Mouse (Mus musculus) embryonic facial prominence, embryonic 15.5 days (tissue): Measurements from ENCODE around the gene Icam1. TPM values are rescaled to one million over a fixed set of nuclear protein-coding genes. Genes with fewer than 3 reads are reported as not detected.
"Not testable (repeated sequence)": the region's sequence is repeated elsewhere in the genome, so short reads cannot be mapped to it uniquely, and the experiment has no call there.

Source experiments
- ATAC-seq: fragments of 200-750 bp; cut with Nextera tagmentation; 2 replicates; pipeline ENCODE4 v1.8.0; 2017; ENCODE audit warnings: low read depth, moderate TSS enrichment; ENCODE audit not compliant: insufficient number of reproducible peaks, low FRiP score, low TSS enrichment
- H3K27ac ChIP-seq: fragments of 300-500 bp; sonication (generic); replicated peaks from 2 replicates; pipeline ENCODE4 v1.5.1; 2015; ENCODE audit warnings: mild to moderate bottlenecking, inconsistent platforms
- H3K27me3 ChIP-seq: fragments of 300-500 bp; sonication (generic); 2 replicates; pipeline ENCODE4 v1.6.1; 2015; ENCODE audit warnings: inconsistent platforms
- H3K36me3 ChIP-seq: fragments of 300-500 bp; sonication (generic); 2 replicates; pipeline ENCODE4 v1.6.1; 2015; ENCODE audit warnings: mild to moderate bottlenecking, inconsistent platforms
- H3K4me1 ChIP-seq: fragments of 300-500 bp; sonication (generic); 2 replicates; pipeline ENCODE4 v1.6.1; 2015; ENCODE audit warnings: inconsistent platforms
- H3K4me2 ChIP-seq: fragments of 300-500 bp; sonication (generic); replicated peaks from 2 replicates; pipeline ENCODE4 v1.6.1; 2015; ENCODE audit warnings: mild to moderate bottlenecking, inconsistent platforms
- H3K4me3 ChIP-seq: fragments of 300-500 bp; sonication (generic); replicated peaks from 2 replicates; pipeline ENCODE4 v1.5.1; 2015; ENCODE audit warnings: mild to moderate bottlenecking, inconsistent platforms
- H3K9ac ChIP-seq: fragments of 300-500 bp; sonication (generic); 2 replicates; pipeline ENCODE4 v1.6.1; 2015; ENCODE audit warnings: inconsistent platforms
- H3K9me3 ChIP-seq: fragments of 300-500 bp; sonication (generic); replicated peaks from 2 replicates; pipeline ENCODE4 v1.6.1; 2016; ENCODE audit warnings: inconsistent platforms
- WGBS: fragments of 180-500 bp; shearing (Covaris S2); methylation state at CpG from one replicate; pipeline ENCODE4 v1.1.7; 2015; 5-methylcytosine and 5-hydroxymethylcytosine counted together
- polyA plus RNA-seq: library from polyadenylated mRNA; unstranded; fragments of >200 nt; fragmentation: Nextera tagmentation; extraction: Ambion mirVana; gene quantifications from 2 replicates; pipeline ENCODE4 v1.2.1, GENCODE M21; 2015

The Icam1 gene
- polyA plus RNA-seq, 1 experiment from 2014 or later: 21.7 TPM

DNA sequence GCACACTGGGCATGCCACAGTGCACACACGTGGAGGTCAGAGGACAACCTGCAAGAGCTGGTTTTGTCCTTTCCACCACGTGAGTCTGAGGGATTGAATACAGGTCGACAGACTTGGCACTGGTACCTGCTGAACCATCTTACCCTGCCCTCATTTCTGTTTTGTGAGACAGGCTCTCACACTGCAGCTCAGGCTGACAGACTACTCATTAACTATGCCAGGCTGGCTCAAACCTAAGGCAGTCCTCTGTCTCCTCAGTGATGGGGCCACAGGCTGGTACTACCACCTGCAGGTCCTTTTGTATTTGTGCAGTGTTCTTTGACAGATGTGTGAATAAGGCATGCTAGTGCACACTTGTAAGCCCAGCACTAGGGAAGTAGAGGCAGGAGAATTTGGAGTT is 20.7 kb upstream of the Icam1 start:
- Histone ChIP-seq H3K27me3 (no peaks in the 10 kb centered on the region), H3K36me3 (no peaks in the 10 kb centered on the region), H3K9ac (no peak overlapping the region), H3K4me3 (no peak overlapping the region), H3K4me2 (no peak overlapping the region), H3K27ac (no peak overlapping the region), H3K4me1 (peaks cover 18% of the 10 kb centered on the region), H3K9me3 (no peaks in the 10 kb centered on the region)
- WGBS: 73% methylated on average over 3 of the region's 3 CpGs
- ATAC-seq: no peak

DNA sequence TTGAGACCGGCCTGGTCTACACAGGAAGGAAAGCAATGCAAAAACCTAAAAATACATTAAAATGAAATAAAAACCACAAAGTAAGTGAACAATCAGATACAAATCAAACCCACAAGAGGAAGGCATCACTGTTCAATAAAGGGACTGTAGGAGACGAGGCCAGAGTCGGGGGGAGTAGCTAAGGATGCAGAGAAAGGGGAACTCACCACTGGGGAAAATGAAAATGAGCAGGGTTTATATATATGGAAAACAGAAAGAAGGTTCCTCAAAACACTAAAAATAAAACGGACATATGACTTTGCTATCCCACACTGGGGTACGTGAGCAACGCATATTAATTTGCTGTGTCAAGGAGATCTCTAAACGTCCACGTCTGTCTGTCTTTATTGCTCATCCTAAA is 18.7 kb upstream of the Icam1 start:
- Histone ChIP-seq H3K4me1 (peaks cover 6% of the 10 kb centered on the region), H3K36me3 (no peaks in the 10 kb centered on the region), H3K27ac (no peak overlapping the region), H3K27me3 (no peaks in the 10 kb centered on the region), H3K4me2 (no peak overlapping the region), H3K9ac (no peak overlapping the region), H3K9me3 (no peaks in the 10 kb centered on the region), H3K4me3 (no peak overlapping the region)
- 83% methylated on average over 8 of the region's 8 CpGs for WGBS
- no peak for ATAC-seq

DNA sequence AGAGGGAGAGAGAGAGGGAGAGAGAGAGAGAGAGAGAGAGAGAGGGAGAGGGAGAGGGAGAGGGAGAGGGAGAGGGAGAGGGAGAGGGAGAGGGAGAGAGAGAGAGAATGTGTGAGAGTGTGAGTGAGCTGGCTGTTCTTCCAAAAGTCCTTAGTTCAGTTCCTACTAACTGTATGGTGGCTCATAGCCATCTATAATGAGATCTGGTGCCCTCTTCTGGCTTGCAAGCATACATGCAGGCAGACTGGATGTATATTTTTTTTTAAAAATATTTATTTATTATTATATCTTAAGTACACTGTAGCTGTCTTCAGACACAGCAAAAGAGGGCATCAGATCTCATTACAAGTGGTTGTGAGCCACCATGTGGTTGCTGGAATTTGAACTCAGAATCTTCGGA is 17.4 kb upstream of the Icam1 start:
- not testable (repeated sequence) for H3K27me3 ChIP-seq, ATAC-seq
- WGBS: 69% methylated on average over 1 of the region's 1 CpGs

DNA sequence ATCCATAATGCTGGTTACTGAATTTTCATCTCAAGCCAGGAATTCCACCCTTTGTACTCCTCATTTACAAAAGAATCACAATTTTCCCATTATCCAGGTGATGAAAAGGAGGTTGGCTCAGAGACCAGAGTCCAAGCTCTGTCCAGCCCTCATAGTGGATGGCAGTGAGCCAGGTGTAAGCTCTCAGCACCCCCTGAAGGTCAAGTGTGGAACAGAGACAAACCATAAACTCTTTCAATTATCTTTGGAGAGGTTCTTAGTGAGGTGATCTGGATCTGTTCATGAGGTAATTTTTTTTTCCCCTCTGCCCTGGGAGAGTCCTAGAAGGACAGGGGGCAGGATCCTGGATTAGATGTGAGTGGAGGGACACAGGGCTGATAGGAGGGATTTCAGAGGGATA is 15.0 kb upstream of the Icam1 start:
- Histone ChIP-seq H3K9me3 (no peaks in the 10 kb centered on the region), H3K27ac (no peak overlapping the region), H3K4me3 (no peak overlapping the region), H3K9ac (no peak overlapping the region), H3K4me1 (0 out of 2 replicates have a peak, but pooled peaks cover 7% of the 10 kb centered on the region), H3K27me3 (no peaks in the 10 kb centered on the region), H3K4me2 (no peak overlapping the region), H3K36me3 (peaks cover 7% of the 10 kb centered on the region)
- ATAC-seq: no peak

More for the DNA sequence above, 17.4 kb upstream of the Icam1 start:
- not testable (repeated sequence) for H3K9ac ChIP-seq, H3K36me3 ChIP-seq, H3K27ac ChIP-seq, H3K4me1 ChIP-seq, H3K4me3 ChIP-seq, H3K9me3 ChIP-seq, H3K4me2 ChIP-seq

DNA sequence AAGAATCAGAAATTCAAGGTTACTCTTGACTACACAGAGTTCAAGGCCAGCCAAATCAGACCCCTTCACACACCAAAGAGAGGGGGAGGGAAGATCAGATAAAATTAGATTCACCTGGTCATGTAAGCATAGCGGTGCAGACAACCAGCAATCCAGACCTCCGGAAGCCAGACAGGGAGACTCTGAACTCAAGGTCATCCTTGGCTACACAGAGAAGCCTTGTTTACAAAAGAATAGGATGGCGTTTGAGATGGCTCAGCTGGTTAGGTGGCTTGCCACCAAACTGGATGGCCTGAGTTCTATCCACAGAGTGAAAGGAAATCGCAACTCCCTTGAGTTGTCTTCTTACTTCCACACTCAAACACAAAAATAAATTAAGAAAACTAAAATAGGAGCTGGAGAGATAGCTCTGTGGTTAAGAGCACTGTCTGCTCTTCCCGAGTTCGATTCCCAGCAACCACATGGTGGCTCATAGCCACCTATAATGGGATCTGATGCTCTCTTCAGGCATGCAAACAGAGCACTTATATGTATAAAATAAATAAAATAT is 14.1 kb upstream of the Icam1 start:
- H3K4me1 ChIP-seq: 0 out of 2 replicates have a peak, but pooled peaks cover 7% of the 10 kb centered on the region
- H3K36me3 ChIP-seq: peaks cover 14% of the 10 kb centered on the region
- no peak overlapping the region for H3K27ac ChIP-seq
- ATAC-seq: no peak
- no peak overlapping the region for H3K4me2 ChIP-seq
- no peak overlapping the region for H3K9ac ChIP-seq
- no peak overlapping the region for H3K4me3 ChIP-seq
- WGBS: 57% methylated on average over 6 of the region's 6 CpGs
- H3K27me3 ChIP-seq: no peaks in the 10 kb centered on the region
- no peaks in the 10 kb centered on the region for H3K9me3 ChIP-seq

DNA sequence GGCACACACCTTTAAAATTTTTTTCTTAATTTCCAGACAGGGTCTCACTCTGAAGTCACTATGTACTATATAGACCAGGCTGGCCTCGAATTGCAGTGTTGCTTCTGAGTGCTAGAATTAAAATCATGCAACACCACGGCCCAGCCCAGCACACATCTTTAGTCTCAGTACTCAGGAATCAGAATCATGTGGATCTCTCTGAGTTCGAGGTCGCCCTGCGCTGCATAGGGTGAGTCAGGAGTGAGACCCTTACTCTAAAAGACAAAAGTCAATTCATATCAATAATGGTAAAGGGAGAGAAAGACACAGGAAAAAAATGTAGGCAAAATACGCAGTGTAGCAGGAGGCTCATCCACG is 13.5 kb upstream of the Icam1 start:
- Histone ChIP-seq H3K27me3 (no peaks in the 10 kb centered on the region), H3K4me2 (peak overlapping the region; percentile 84), H3K27ac (peak overlapping the region; percentile 82), H3K9ac (peak overlapping the region; percentile 64), H3K4me3 (peak overlapping the region; percentile 71), H3K36me3 (peaks cover 19% of the 10 kb centered on the region), H3K9me3 (no peaks in the 10 kb centered on the region), H3K4me1 (0 out of 2 replicates have a peak, but pooled peaks cover 7% of the 10 kb centered on the region)
- WGBS: 10% methylated on average over 7 of the region's 7 CpGs
- 0 out of 2 replicates have a peak, but pooled peaks have one; percentile 0 for ATAC-seq

DNA sequence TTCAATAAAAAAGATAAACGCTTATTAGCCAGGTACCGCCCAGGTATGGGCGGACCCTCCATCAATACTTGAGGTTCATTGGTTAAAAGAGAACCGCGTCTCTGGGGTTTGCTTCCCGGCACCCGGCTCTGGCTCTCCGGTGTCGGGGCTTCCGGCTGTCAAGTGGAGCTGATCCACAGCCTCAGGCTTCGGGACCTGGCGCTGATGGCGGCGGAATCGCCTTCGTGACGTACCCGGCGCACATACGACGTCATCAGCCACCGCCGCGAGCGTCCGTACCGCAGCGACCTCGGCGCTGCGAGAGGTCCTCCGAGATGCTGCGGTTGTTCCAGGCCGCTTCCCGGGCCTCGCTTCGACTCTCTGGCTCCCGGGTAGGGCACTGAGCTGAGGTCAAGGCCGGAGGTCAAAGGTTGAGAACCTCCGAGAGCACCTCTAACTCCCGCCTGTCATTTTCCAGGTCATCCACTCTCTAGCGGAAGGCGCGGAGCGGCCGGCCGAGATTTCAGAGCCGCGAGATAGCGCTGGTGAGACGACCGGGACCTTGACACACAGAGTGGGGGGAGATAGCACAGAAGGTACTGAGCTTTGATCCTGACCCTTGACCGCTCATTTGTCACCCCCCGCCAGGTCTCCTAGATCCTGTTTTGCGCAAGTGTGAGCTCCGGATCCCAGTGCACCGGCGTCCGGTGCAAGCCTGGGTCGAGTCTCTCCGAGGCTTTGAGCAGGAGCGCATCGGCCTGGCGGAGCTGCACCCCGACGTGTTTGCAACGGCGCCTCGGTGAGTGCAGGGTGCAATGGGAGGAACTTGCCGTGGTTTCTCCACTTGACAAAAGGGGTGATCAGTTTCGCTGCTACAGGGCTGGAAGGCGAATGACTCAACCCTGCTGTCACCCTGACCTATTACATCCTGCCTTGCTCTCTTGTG is 12.9 kb upstream of the Icam1 start, which contains the start of gene Mrpl4:
Gene Mrpl4 (plus strand): TSS at position 112 of the 925 bp plus-strand sequence.
- H3K9me3 ChIP-seq: no peaks in the 10 kb centered on the region
- H3K9ac ChIP-seq: peak within 1 kb of the TSS; percentile 64
- peak within 1 kb of the TSS; percentile 71 for H3K4me3 ChIP-seq
- ATAC-seq: peak; percentile 67
- peak within 1 kb of the TSS; percentile 82 for H3K27ac ChIP-seq
- no peaks in the 10 kb centered on the region for H3K27me3 ChIP-seq
- 0 out of 2 replicates have a peak, but pooled peaks cover 7% of the 10 kb centered on the region for H3K4me1 ChIP-seq
- H3K4me2 ChIP-seq: peak within 1 kb of the TSS; percentile 84
- WGBS: under 1% methylated on average over 72 of the region's 72 CpGs
- H3K36me3 ChIP-seq: peaks cover 26% of the 10 kb centered on the region

DNA sequence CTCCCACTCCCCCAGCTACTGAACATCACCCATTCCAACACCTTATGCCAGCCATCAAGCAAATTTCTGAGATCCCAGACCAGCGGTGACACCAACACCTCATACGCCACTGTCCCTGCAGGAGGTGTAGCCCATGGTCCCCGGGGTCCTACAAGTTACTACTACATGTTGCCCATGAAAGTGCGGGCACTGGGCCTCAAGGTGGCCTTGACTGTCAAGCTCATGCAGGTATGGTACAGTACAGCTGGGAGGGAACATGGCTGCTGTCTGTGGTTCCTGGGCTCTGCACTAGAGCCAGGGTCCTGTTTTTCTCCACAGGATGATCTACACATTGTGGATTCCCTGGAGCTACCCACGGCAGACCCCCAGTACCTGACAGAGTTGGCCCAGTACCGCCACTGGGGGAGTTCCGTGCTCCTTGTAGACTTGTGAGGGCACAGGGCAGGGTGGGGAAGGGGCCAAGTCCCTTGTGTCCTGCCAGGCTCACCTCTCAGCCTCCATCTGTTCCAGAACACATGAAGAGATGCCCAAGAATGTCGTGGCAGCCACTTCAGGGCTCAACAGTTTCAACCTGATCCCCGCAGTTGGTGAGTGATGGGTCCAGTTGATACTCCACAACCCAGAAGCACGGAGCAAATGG is 8.4 kb upstream of the Icam1 start:
- H3K36me3 ChIP-seq: peaks cover 41% of the 10 kb centered on the region
- 0 out of 2 replicates have a peak, but pooled peaks cover 7% of the 10 kb centered on the region for H3K4me1 ChIP-seq
- 92% methylated on average over 10 of the region's 10 CpGs for WGBS
- no peak overlapping the region for H3K4me3 ChIP-seq
- H3K9me3 ChIP-seq: no peaks in the 10 kb centered on the region
- H3K4me2 ChIP-seq: no peak overlapping the region
- ATAC-seq: no peak
- no peaks in the 10 kb centered on the region for H3K27me3 ChIP-seq
- H3K9ac ChIP-seq: no peak overlapping the region
- H3K27ac ChIP-seq: no peak overlapping the region

DNA sequence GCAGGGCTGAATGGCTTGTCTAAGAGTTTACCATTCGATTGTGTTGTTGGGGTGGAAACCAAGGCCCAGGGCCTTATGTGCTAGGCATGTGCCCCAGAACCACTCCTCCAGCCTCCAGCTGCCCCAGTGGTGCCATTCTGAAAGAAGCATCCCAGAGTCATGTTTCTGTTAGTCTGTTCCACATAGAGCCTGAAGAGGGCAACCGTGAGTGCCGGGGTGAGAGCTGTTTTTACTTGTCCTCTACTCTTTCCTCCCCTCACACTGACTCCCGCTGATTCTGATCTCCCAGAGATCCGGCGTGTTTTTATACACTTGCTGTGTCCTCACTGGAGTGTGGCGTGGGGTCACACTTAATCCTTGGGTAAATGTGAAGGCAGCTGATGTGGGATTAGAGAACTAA is 7.8 kb upstream of the Icam1 start:
- Histone ChIP-seq H3K4me2 (no peak overlapping the region), H3K9ac (no peak overlapping the region), H3K9me3 (no peaks in the 10 kb centered on the region), H3K4me1 (0 out of 2 replicates have a peak, but pooled peaks cover 7% of the 10 kb centered on the region), H3K27ac (no peak overlapping the region), H3K27me3 (no peaks in the 10 kb centered on the region), H3K4me3 (no peak overlapping the region), H3K36me3 (peaks cover 41% of the 10 kb centered on the region)
- no peak for ATAC-seq
- WGBS: 78% methylated on average over 7 of the region's 7 CpGs

DNA sequence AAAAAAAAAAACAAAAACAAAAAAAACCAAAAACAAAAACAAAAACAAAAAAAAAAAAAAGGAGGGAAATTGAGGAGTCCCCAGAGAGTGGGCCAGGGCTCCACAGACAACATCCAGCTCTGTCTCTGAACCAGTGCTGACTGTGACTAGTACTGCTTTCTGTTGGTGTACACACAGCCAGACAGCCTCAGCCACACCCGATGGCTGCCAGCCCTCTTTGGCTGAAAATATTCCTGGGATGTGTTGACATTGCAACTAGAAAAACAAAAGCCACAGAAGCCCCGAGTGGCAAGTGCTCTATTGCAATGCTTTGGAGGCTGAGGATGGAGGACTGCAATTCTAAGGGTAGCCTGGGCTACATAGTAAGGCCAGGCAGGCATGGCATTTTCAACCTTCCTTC is 5.4 kb upstream of the Icam1 start:
- Histone ChIP-seq H3K27me3 (peaks cover 11% of the 10 kb centered on the region; the same call in 1 of the 2 replicates), H3K4me1 (peaks cover 9% of the 10 kb centered on the region), H3K4me3 (no peak overlapping the region), H3K4me2 (no peak overlapping the region), H3K36me3 (peaks cover 39% of the 10 kb centered on the region), H3K9ac (no peak overlapping the region), H3K9me3 (no peaks in the 10 kb centered on the region), H3K27ac (no peak overlapping the region)
- ATAC-seq: no peak
- 57% methylated on average over 2 of the region's 2 CpGs for WGBS

DNA sequence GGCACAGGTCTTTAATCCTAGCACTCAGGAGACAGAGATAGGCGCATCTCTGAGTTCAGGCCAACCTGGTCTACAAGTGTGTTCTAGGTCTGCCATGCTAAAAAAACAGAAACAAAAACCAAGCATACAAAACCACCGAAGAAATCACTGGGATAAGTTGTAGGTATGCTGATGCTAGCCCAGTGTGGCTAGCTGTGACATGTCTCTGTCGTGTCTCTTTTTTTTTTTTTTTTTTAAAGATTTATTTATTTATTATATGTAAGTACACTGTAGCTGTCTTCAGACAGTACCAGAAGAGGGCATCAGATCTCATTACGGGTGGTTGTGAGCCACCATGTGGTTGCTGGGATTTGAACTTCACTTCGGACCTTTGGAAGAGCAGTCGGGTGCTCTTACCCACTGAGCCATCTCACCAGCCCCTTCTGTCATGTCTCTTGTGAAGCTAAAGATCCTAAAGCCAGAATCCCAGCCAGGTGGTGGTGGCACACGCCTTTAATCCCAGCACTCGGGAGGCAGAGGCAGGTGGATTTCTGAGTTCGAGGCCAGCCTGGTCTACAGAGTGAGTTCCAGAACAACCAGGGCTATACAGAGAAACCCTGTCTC is 4.7 kb upstream of the Icam1 start:
- H3K27ac ChIP-seq, H3K9ac ChIP-seq, H3K9me3 ChIP-seq, H3K4me2 ChIP-seq, H3K4me3 ChIP-seq, ATAC-seq: not testable (repeated sequence)
- Histone ChIP-seq H3K27me3 (peaks cover 18% of the 10 kb centered on the region; the same call in 1 of the 2 replicates), H3K36me3 (peaks cover 32% of the 10 kb centered on the region), H3K4me1 (peaks cover 16% of the 10 kb centered on the region)
- 67% methylated on average over 9 of the region's 9 CpGs for WGBS
